Mouse (Mus musculus): ENCODE measurements around the gene Coa7. TPM values are rescaled to one million over a fixed set of nuclear protein-coding genes. Genes with fewer than 3 reads are reported as not detected.

Coa7 gene
- polyA plus RNA-seq, 1 experiment from 2014 or later: 39.9 TPM

- no peaks in the 10 kb centered on the region for H3K4me1 ChIP-seq
Measured at GRCm38 (mm10) chr4:108320627-108321380, 7.1 kb upstream of the Coa7 start.

GRCm38 (mm10) chr4:108323588-108323987 is 4.4 kb upstream of the Coa7 start:
- Histone ChIP-seq H3K27me3 (no peaks in the 10 kb centered on the region), H3K9ac (no peak overlapping the region), H3K4me3 (replicated peaks) (no peak overlapping the region), H3K36me3 (no peaks in the 10 kb centered on the region), H3K27ac (replicated peaks) (no peak overlapping the region), H3K4me2 (replicated peaks) (no peak overlapping the region), H3K9me3 (replicated peaks) (no peaks in the 10 kb centered on the region), H3K4me1 (no peaks in the 10 kb centered on the region)
- ATAC-seq (ENCODE audit: insufficient number of reproducible peaks, low FRiP score, low TSS enrichment, low read depth): no peak
- WGBS: 69% methylated on average over 5 of the region's 5 CpGs

More at GRCm38 (mm10) chr4:108320627-108321380, 7.1 kb upstream of the Coa7 start:
- H3K9me3 ChIP-seq (replicated peaks): no peaks in the 10 kb centered on the region
- no peaks in the 10 kb centered on the region for H3K27me3 ChIP-seq
- ATAC-seq (ENCODE audit: insufficient number of reproducible peaks, low FRiP score, low TSS enrichment, low read depth): no peak
- WGBS: 77% methylated on average over 7 of the region's 7 CpGs
- no peak overlapping the region for H3K27ac ChIP-seq (replicated peaks)
- no peak overlapping the region for H3K9ac ChIP-seq
- no peak overlapping the region for H3K4me2 ChIP-seq (replicated peaks)
- no peaks in the 10 kb centered on the region for H3K36me3 ChIP-seq
- no peak overlapping the region for H3K4me3 ChIP-seq (replicated peaks)

- peaks cover 6% of the 10 kb centered on the region; the same call in 1 of the 2 replicates for H3K36me3 ChIP-seq
- H3K27me3 ChIP-seq: no peaks in the 10 kb centered on the region
- peak overlapping the region; percentile 93 for H3K27ac ChIP-seq (replicated peaks)
- H3K9me3 ChIP-seq (replicated peaks): no peaks in the 10 kb centered on the region
- H3K9ac ChIP-seq: peak overlapping the region; percentile 46
- peak overlapping the region; percentile 83 for H3K4me3 ChIP-seq (replicated peaks)
- peak overlapping the region; percentile 51 for H3K4me2 ChIP-seq (replicated peaks)
- ATAC-seq (ENCODE audit: insufficient number of reproducible peaks, low FRiP score, low TSS enrichment, low read depth): no peak
- H3K4me1 ChIP-seq: no peaks in the 10 kb centered on the region
- WGBS: 40% methylated on average over 6 of the region's 6 CpGs
Measured at GRCm38 (mm10) chr4:108327071-108327579, 815 bp upstream of the Coa7 start.

- 93% methylated on average over 6 of the region's 6 CpGs for WGBS
Measured at GRCm38 (mm10) chr4:108329840-108330239, 1.9 kb downstream of the Coa7 start.

GRCm38 (mm10) chr4:108332041-108332440 is 4.1 kb downstream of the Coa7 start:
- Histone ChIP-seq H3K4me3 (replicated peaks) (no peak overlapping the region), H3K4me2 (replicated peaks) (no peak overlapping the region), H3K9me3 (replicated peaks) (no peaks in the 10 kb centered on the region), H3K36me3 (peaks cover 28% of the 10 kb centered on the region; the same call in 1 of the 2 replicates), H3K9ac (no peak overlapping the region), H3K4me1 (no peaks in the 10 kb centered on the region), H3K27ac (replicated peaks) (no peak overlapping the region), H3K27me3 (no peaks in the 10 kb centered on the region)
- WGBS: 85% methylated on average over 9 of the region's 9 CpGs
- no peak for ATAC-seq (ENCODE audit: insufficient number of reproducible peaks, low FRiP score, low TSS enrichment, low read depth)

More at GRCm38 (mm10) chr4:108329840-108330239, 1.9 kb downstream of the Coa7 start:
- no peak overlapping the region for H3K9ac ChIP-seq
- no peak overlapping the region for H3K4me3 ChIP-seq (replicated peaks)
- ATAC-seq (ENCODE audit: insufficient number of reproducible peaks, low FRiP score, low TSS enrichment, low read depth): no peak
- no peak overlapping the region for H3K4me2 ChIP-seq (replicated peaks)
- no peaks in the 10 kb centered on the region for H3K27me3 ChIP-seq
- H3K9me3 ChIP-seq (replicated peaks): no peaks in the 10 kb centered on the region
- H3K27ac ChIP-seq (replicated peaks): no peak overlapping the region
- H3K4me1 ChIP-seq: no peaks in the 10 kb centered on the region
- H3K36me3 ChIP-seq: peaks cover 22% of the 10 kb centered on the region; the same call in 1 of the 2 replicates

GRCm38 (mm10) chr4:108335413-108335812 is 7.5 kb downstream of the Coa7 start:
- no peak for ATAC-seq (ENCODE audit: insufficient number of reproducible peaks, low FRiP score, low TSS enrichment, low read depth)
- H3K4me3 ChIP-seq (replicated peaks): no peak overlapping the region
- no peak overlapping the region for H3K27ac ChIP-seq (replicated peaks)
- peaks cover 10% of the 10 kb centered on the region; the same call in 1 of the 2 replicates for H3K4me1 ChIP-seq
- no peak overlapping the region for H3K4me2 ChIP-seq (replicated peaks)
- 89% methylated on average over 6 of the region's 6 CpGs for WGBS
- no peak overlapping the region for H3K9ac ChIP-seq
- H3K36me3 ChIP-seq: peaks cover 45% of the 10 kb centered on the region; the same call in 1 of the 2 replicates
- H3K27me3 ChIP-seq: no peaks in the 10 kb centered on the region
- no peaks in the 10 kb centered on the region for H3K9me3 ChIP-seq (replicated peaks)

GRCm38 (mm10) chr4:108336765-108337164 is 8.8 kb downstream of the Coa7 start:
- no peak overlapping the region for H3K9ac ChIP-seq
- H3K27me3 ChIP-seq: no peaks in the 10 kb centered on the region
- peaks cover 45% of the 10 kb centered on the region; the same call in 1 of the 2 replicates for H3K36me3 ChIP-seq
- peaks cover 10% of the 10 kb centered on the region; the same call in 1 of the 2 replicates for H3K4me1 ChIP-seq
- no peak for ATAC-seq (ENCODE audit: insufficient number of reproducible peaks, low FRiP score, low TSS enrichment, low read depth)
- no peak overlapping the region for H3K4me3 ChIP-seq (replicated peaks)
- H3K27ac ChIP-seq (replicated peaks): no peak overlapping the region
- H3K9me3 ChIP-seq (replicated peaks): no peaks in the 10 kb centered on the region
- WGBS: 78% methylated on average over 2 of the region's 2 CpGs
- H3K4me2 ChIP-seq (replicated peaks): no peak overlapping the region

GRCm38 (mm10) chr4:108337817-108338216 is 9.9 kb downstream of the Coa7 start:
- Histone ChIP-seq H3K27me3 (no peaks in the 10 kb centered on the region), H3K4me3 (replicated peaks) (no peak overlapping the region), H3K27ac (replicated peaks) (peak overlapping the region; percentile 23; the same call in 1 of the 2 replicates), H3K4me1 (peaks cover 10% of the 10 kb centered on the region; the same call in 1 of the 2 replicates), H3K4me2 (replicated peaks) (no peak overlapping the region), H3K36me3 (peaks cover 38% of the 10 kb centered on the region; the same call in 1 of the 2 replicates), H3K9me3 (replicated peaks) (no peaks in the 10 kb centered on the region), H3K9ac (no peak overlapping the region)
- no peak for ATAC-seq (ENCODE audit: insufficient number of reproducible peaks, low FRiP score, low TSS enrichment, low read depth)
- 50% methylated on average over 3 of the region's 3 CpGs for WGBS

- Histone ChIP-seq H3K4me1 (peaks cover 10% of the 10 kb centered on the region; the same call in 1 of the 2 replicates), H3K27me3 (no peaks in the 10 kb centered on the region), H3K9me3 (replicated peaks) (no peaks in the 10 kb centered on the region), H3K36me3 (peaks cover 38% of the 10 kb centered on the region; the same call in 1 of the 2 replicates), H3K4me2 (replicated peaks) (no peak overlapping the region), H3K27ac (replicated peaks) (peak overlapping the region; percentile 66; the same call in 1 of the 2 replicates), H3K4me3 (replicated peaks) (no peak overlapping the region), H3K9ac (no peak overlapping the region)
- 67% methylated on average over 9 of the region's 9 CpGs for WGBS
- ATAC-seq (ENCODE audit: insufficient number of reproducible peaks, low FRiP score, low TSS enrichment, low read depth): no peak; the same call in 1 of the 2 replicates
Measured at GRCm38 (mm10) chr4:108338321-108338733, 10.4 kb downstream of the Coa7 start.

- Histone ChIP-seq H3K27ac (replicated peaks) (peak overlapping the region; percentile 66), H3K4me3 (replicated peaks) (no peak overlapping the region), H3K4me2 (replicated peaks) (no peak overlapping the region), H3K9me3 (replicated peaks) (no peaks in the 10 kb centered on the region), H3K27me3 (no peaks in the 10 kb centered on the region), H3K4me1 (peaks cover 10% of the 10 kb centered on the region; the same call in 1 of the 2 replicates), H3K36me3 (peaks cover 34% of the 10 kb centered on the region; the same call in 1 of the 2 replicates), H3K9ac (no peak overlapping the region)
- 58% methylated on average over 10 of the region's 10 CpGs for WGBS
- ATAC-seq (ENCODE audit: insufficient number of reproducible peaks, low FRiP score, low TSS enrichment, low read depth): no peak
Measured at GRCm38 (mm10) chr4:108338811-108339210, 10.9 kb downstream of the Coa7 start.

- Histone ChIP-seq H3K9me3 (replicated peaks) (no peaks in the 10 kb centered on the region), H3K27ac (replicated peaks) (peak overlapping the region; percentile 66), H3K36me3 (peaks cover 30% of the 10 kb centered on the region; the same call in 1 of the 2 replicates), H3K9ac (no peak overlapping the region), H3K4me2 (replicated peaks) (no peak overlapping the region), H3K4me1 (peaks cover 11% of the 10 kb centered on the region; the same call in 1 of the 2 replicates), H3K4me3 (replicated peaks) (no peak overlapping the region), H3K27me3 (no peaks in the 10 kb centered on the region)
- ATAC-seq (ENCODE audit: insufficient number of reproducible peaks, low FRiP score, low TSS enrichment, low read depth): peak; percentile 82
- 16% methylated on average over 4 of the region's 4 CpGs for WGBS
Measured at GRCm38 (mm10) chr4:108339277-108339690, 11.3 kb downstream of the Coa7 start.
